ENCODE assay signal across 17 mouse cellular contexts in genomic region chr9:85127107-85127506, GRCm38 (mm10).
DNase-seq lines count a peak whose midpoint lies in the region; ATAC-seq and TF ChIP-seq lines count a peak whose summit lies in the region.
"Had no signal": no experiment of that assay in that cellular context is flagged by ENCODE, and none has a peak within 500 bp of the region (broad histone marks: within the 10 kb centered on the region; RNA-seq: fewer than 3 reads in every experiment).

No protein-coding gene starts in this region.

- no peaks in the 10 kb centered on the region for H3K27me3 ChIP-seq in kidney, embryonic 16.5 days (ENCODE audit: insufficient read depth, low read length)
- H3K27me3 ChIP-seq in lung, embryonic 16.5 days (ENCODE audit: control insufficient read depth, insufficient read depth, low read depth, low read length), result no peaks in the 10 kb centered on the region
- no peaks in the 10 kb centered on the region for H3K27me3 ChIP-seq in lung, postnatal 0 days (replicated peaks; ENCODE audit: insufficient read depth, low read length)
- H3K27me3 ChIP-seq in stomach, embryonic 16.5 days (ENCODE audit: control insufficient read depth, insufficient read depth, low read length), result no peaks in the 10 kb centered on the region
- H3K27me3 ChIP-seq: embryonic facial prominence, embryonic 12.5 days; heart, embryonic 15.5 days; limb, embryonic 12.5 days; liver, embryonic 15.5 days; neural tube, embryonic 12.5 days had no signal

- DNase-seq in kidney, adult 11 months, result no peak
- DNase-seq in lung, postnatal 25 days (ENCODE audit: low spot score), result no peak
- peak; percentile 46 for DNase-seq in lung, postnatal 0 days (ENCODE audit: low spot score)
- DNase-seq in thymus, postnatal 36 days, result no peak
- DNase-seq: cerebellum, adult 8-10 months; kidney, adult 9 months; right cerebral cortex, postnatal 14 days had no signal

- H3K9ac ChIP-seq in kidney, embryonic 16.5 days (replicated peaks; ENCODE audit: low read length), result no peak overlapping the region
- no peak overlapping the region for H3K9ac ChIP-seq in lung, embryonic 16.5 days (ENCODE audit: low read length)
- no peak overlapping the region for H3K9ac ChIP-seq in lung, postnatal 0 days (replicated peaks; ENCODE audit: low read depth)
- H3K9ac ChIP-seq in stomach, embryonic 16.5 days (ENCODE audit: low read length), result no peak overlapping the region
- H3K9ac ChIP-seq: embryonic facial prominence, embryonic 12.5 days; heart, embryonic 15.5 days; hindbrain, embryonic 14.5 days; limb, embryonic 12.5 days; liver, embryonic 15.5 days; neural tube, embryonic 12.5 days had no signal

- H3K4me1 ChIP-seq in kidney, embryonic 16.5 days (ENCODE audit: insufficient read depth, low read length), result no peaks in the 10 kb centered on the region
- H3K4me1 ChIP-seq in lung, embryonic 16.5 days (replicated peaks; ENCODE audit: control insufficient read depth, insufficient read depth, low read length), result no peaks in the 10 kb centered on the region
- H3K4me1 ChIP-seq in lung, postnatal 0 days (ENCODE audit: insufficient read depth, low read depth, low read length), result no peaks in the 10 kb centered on the region
- H3K4me1 ChIP-seq in stomach, embryonic 16.5 days (ENCODE audit: control insufficient read depth, insufficient read depth, low read length), result no peaks in the 10 kb centered on the region
- H3K4me1 ChIP-seq: embryonic facial prominence, embryonic 12.5 days; heart, embryonic 15.5 days; limb, embryonic 12.5 days; liver, embryonic 15.5 days; neural tube, embryonic 12.5 days had no signal

- peak; percentile 42; the same call in 1 of the 2 replicates for TF ChIP-seq EP300 in lung, postnatal 0 days (IDR thresholded peaks at IDR 0.05)

- H3K4me2 ChIP-seq in kidney, embryonic 16.5 days (replicated peaks; ENCODE audit: low read depth, low read length), result no peak overlapping the region
- no peak overlapping the region for H3K4me2 ChIP-seq in lung, embryonic 16.5 days (ENCODE audit: low read depth, low read length)
- H3K4me2 ChIP-seq in lung, postnatal 0 days (replicated peaks; ENCODE audit: low read depth, low read length), result no peak overlapping the region
- H3K4me2 ChIP-seq in stomach, embryonic 16.5 days (ENCODE audit: low read depth, low read length), result no peak overlapping the region
- H3K4me2 ChIP-seq: embryonic facial prominence, embryonic 12.5 days; heart, embryonic 15.5 days; hindbrain, embryonic 14.5 days; limb, embryonic 12.5 days; liver, embryonic 15.5 days; neural tube, embryonic 12.5 days had no signal

- no peak overlapping the region for H3K27ac ChIP-seq in kidney, embryonic 16.5 days (ENCODE audit: low read length)
- no peak overlapping the region for H3K27ac ChIP-seq in lung, embryonic 16.5 days (ENCODE audit: low read length)
- H3K27ac ChIP-seq in lung, postnatal 0 days (ENCODE audit: low read length), result no peak overlapping the region
- H3K27ac ChIP-seq in stomach, embryonic 16.5 days (ENCODE audit: low read length), result 0 out of 2 replicates have a peak overlapping the region, but pooled peaks have one; percentile 52
- H3K27ac ChIP-seq: embryonic facial prominence, embryonic 12.5 days; heart, embryonic 15.5 days; hindbrain, embryonic 14.5 days; limb, embryonic 12.5 days; liver, embryonic 15.5 days; neural tube, embryonic 12.5 days had no signal

- ATAC-seq in kidney, embryonic 16.5 days (ENCODE audit: low FRiP score, low TSS enrichment), result 0 out of 2 replicates have a peak, but pooled peaks have one; percentile 23
- ATAC-seq in lung, embryonic 16.5 days (ENCODE audit: low read depth), result peak; percentile 91
- ATAC-seq in lung, postnatal 0 days, result peak; percentile 82
- peak; percentile 82; the same call in 1 of the 2 replicates for ATAC-seq in stomach, embryonic 16.5 days (ENCODE audit: insufficient read depth, low FRiP score)
- ATAC-seq: forebrain, embryonic 16.5 days had no signal

- TF ChIP-seq CTCF in lung, postnatal 0 days (IDR thresholded peaks at IDR 0.05), result no peak

- WGBS in kidney, embryonic 16.5 days, result 60% methylated on average over 4 of the region's 4 CpGs
- 40% methylated on average over 4 of the region's 4 CpGs for WGBS in lung, embryonic 16.5 days
- 53% methylated on average over 4 of the region's 4 CpGs for WGBS in lung, postnatal 0 days
- 51% methylated on average over 4 of the region's 4 CpGs for WGBS in stomach, embryonic 16.5 days

- H3K4me3 ChIP-seq in kidney, embryonic 16.5 days (ENCODE audit: low read length), result no peak overlapping the region
- H3K4me3 ChIP-seq in lung, embryonic 16.5 days (ENCODE audit: low read length), result no peak overlapping the region
- H3K4me3 ChIP-seq in lung, postnatal 0 days (ENCODE audit: low read depth, low read length), result no peak overlapping the region
- no peak overlapping the region for H3K4me3 ChIP-seq in stomach, embryonic 16.5 days (replicated peaks; ENCODE audit: low read length)
- H3K4me3 ChIP-seq: embryonic facial prominence, embryonic 12.5 days; heart, embryonic 15.5 days; limb, embryonic 12.5 days; liver, embryonic 15.5 days; neural tube, embryonic 12.5 days had no signal

- H3K9me3 ChIP-seq in kidney, embryonic 16.5 days (ENCODE audit: low read length), result no peaks in the 10 kb centered on the region
- H3K9me3 ChIP-seq in lung, embryonic 16.5 days (ENCODE audit: control insufficient read depth, low read length), result no peaks in the 10 kb centered on the region
- H3K9me3 ChIP-seq in lung, postnatal 0 days (ENCODE audit: low read length), result no peaks in the 10 kb centered on the region
- H3K9me3 ChIP-seq in stomach, embryonic 16.5 days (replicated peaks; ENCODE audit: control insufficient read depth, low read length), result no peaks in the 10 kb centered on the region
- H3K9me3 ChIP-seq: embryonic facial prominence, embryonic 12.5 days; heart, embryonic 15.5 days; limb, embryonic 12.5 days; liver, embryonic 15.5 days; neural tube, embryonic 12.5 days had no signal

- no peaks in the 10 kb centered on the region for H3K36me3 ChIP-seq in kidney, embryonic 16.5 days (ENCODE audit: insufficient read depth, low read length)
- H3K36me3 ChIP-seq in lung, embryonic 16.5 days (ENCODE audit: control insufficient read depth, insufficient read depth, low read length), result no peaks in the 10 kb centered on the region
- H3K36me3 ChIP-seq in lung, postnatal 0 days (ENCODE audit: insufficient read depth, low read length), result no peaks in the 10 kb centered on the region
- no peaks in the 10 kb centered on the region for H3K36me3 ChIP-seq in stomach, embryonic 16.5 days (ENCODE audit: control insufficient read depth, insufficient read depth, low read length)
- H3K36me3 ChIP-seq: embryonic facial prominence, embryonic 12.5 days; heart, embryonic 15.5 days; limb, embryonic 12.5 days; liver, embryonic 15.5 days; neural tube, embryonic 12.5 days had no signal

Comparison
In these comparisons a context has a peak if more than half of its experiments do, and no peak if none do; other contexts are left out.
1. ATAC-seq: peak in every context shown above with its lines; median percentile 91 in lung, embryonic 16.5 days; 82 in lung, postnatal 0 days; 82 in stomach, embryonic 16.5 days; 23 in kidney, embryonic 16.5 days.